Mouse (Mus musculus) MEL (cell line): ENCODE data around the gene Kxd1.

ENCODE experiments used
- CTCF ChIP-seq, 3 experiments: IDR thresholded peaks in 2 of 3; conservative IDR thresholded peaks in 1 of 3; 2 replicates each; pipeline ENCODE4 v1.5.1; 2011 to 2012; ENCODE audit warnings: low read length in 3 of 3, low read depth in 2 of 3, mild to moderate bottlenecking in 2 of 3, improper control_type of control experiment in 1 of 3, inconsistent platforms in 1 of 3, mixed read lengths in 1 of 3, moderate library complexity in 1 of 3; ENCODE audit not compliant: control insufficient read depth in 1 of 3, insufficient read depth in 1 of 3, poor library complexity in 1 of 3, severe bottlenecking in 1 of 3
- MAX ChIP-seq: IDR thresholded peaks from 2 replicates; pipeline ENCODE4 v1.6.1; 2011; ENCODE audit warnings: low read length, improper control_type of control experiment
- POLR2A ChIP-seq, 2 experiments: IDR thresholded peaks; 2 replicates each; pipeline ENCODE4 v1.6.1; 2011 to 2012; ENCODE audit warnings: low read length in 2 of 2, mild to moderate bottlenecking in 2 of 2, control low read depth in 1 of 2, improper control_type of control experiment in 1 of 2, low read depth in 1 of 2, moderate library complexity in 1 of 2; ENCODE audit not compliant: control insufficient read depth in 1 of 2, insufficient read depth in 1 of 2, poor library complexity in 1 of 2
- RCOR1 ChIP-seq: IDR thresholded peaks from 2 replicates; pipeline ENCODE4 v1.6.1; 2012; ENCODE audit warnings: low read depth, mild to moderate bottlenecking, inconsistent platforms, low read length, improper control_type of control experiment
- TAL1 ChIP-seq: IDR thresholded peaks from 2 replicates; pipeline ENCODE4 v1.6.1; 2012; ENCODE audit warnings: mild to moderate bottlenecking, inconsistent platforms, low read length, moderate library complexity, mixed read lengths

GRCm38 (mm10) chr8:70577207-70577606, 49.5 kb upstream of the Kxd1 start:
- TF ChIP-seq RCOR1 (no peak), MAX (no peak), TAL1 (no peak), CTCF (IDR thresholded peaks at IDR 0.05 in 2 of 3, conservative IDR thresholded peaks at IDR 0.05 in 1 of 3; ENCODE audit: control insufficient read depth in 1 of 3, insufficient read depth in 1 of 3, low read depth in 2 of 3, low read length in 3 of 3, poor library complexity in 1 of 3, severe bottlenecking in 1 of 3) (no peak), POLR2A (IDR thresholded peaks at IDR 0.05; ENCODE audit: control insufficient read depth in 1 of 2, insufficient read depth in 1 of 2, low read depth in 1 of 2, low read length in 2 of 2, poor library complexity in 1 of 2) (no peak)
